Mouse (Mus musculus): ENCODE data around the gene Cts3.
"Not testable (repeated sequence)": the region's sequence is repeated elsewhere in the genome, so short reads cannot be mapped to it uniquely, and the experiment has no call there.

Gene Cts3

GRCm38 (mm10) chr13:61570027-61570426 is at the start of gene Cts3:
TSS of gene Cts3 (minus strand) at chr13:61570127.
- DNase-seq (ENCODE audit: extremely low spot score, low spot score), result no peak

GRCm38 (mm10) chr13:61568074-61568473 is 1.9 kb downstream of the Cts3 start, which contains the start of gene Gm49352:
TSS of gene Gm49352 (minus strand) at chr13:61568174.
- not testable (repeated sequence) for DNase-seq (ENCODE audit: extremely low spot score, low spot score)

- no peak for DNase-seq (ENCODE audit: extremely low spot score, low spot score)
Measured at GRCm38 (mm10) chr13:61541631-61542030, 28.3 kb downstream of the Cts3 start, which contains the start of gene Ctsm. TSS of gene Ctsm (minus strand) at chr13:61541839.

Data from neural tube, embryonic 10.5 days (tissue).